Comparison of ENCODE assay signal across 12 mouse cellular contexts in genomic region chr5:33697534-33697933, GRCm38 (mm10). TPM values are rescaled to one million over a fixed set of nuclear protein-coding genes. Genes with fewer than 3 reads are reported as not detected.
A peak's percentile ranks its signal among the peaks of the same experiment; 100 is the strongest.
DNase-seq lines count a peak whose midpoint lies in the region; ATAC-seq and TF ChIP-seq lines count a peak whose summit lies in the region.
"Had no signal": no experiment of that assay in that cellular context is flagged by ENCODE, and none has a peak within 500 bp of the region (broad histone marks: within the 10 kb centered on the region; RNA-seq: fewer than 3 reads in every experiment).

No protein-coding gene starts in this region.

- peak overlapping the region; percentile 94 for H3K27ac ChIP-seq in midbrain, embryonic 10.5 days (replicated peaks)
- H3K27ac ChIP-seq in midbrain, postnatal 0 days (ENCODE audit: low read depth, low read length): no peak overlapping the region
- peak overlapping the region; percentile 70; the same call in 1 of the 2 replicates for H3K27ac ChIP-seq in forebrain, embryonic 14.5 days (ENCODE audit: low read depth, low read length)
- H3K27ac ChIP-seq in limb, embryonic 15.5 days: peak overlapping the region; percentile 82; the same call in 1 of the 2 replicates
- H3K27ac ChIP-seq in stomach, postnatal 0 days (replicated peaks): peak overlapping the region; percentile 91
- H3K27ac ChIP-seq: liver, embryonic 15.5 days had no signal

- H3K4me3 ChIP-seq in midbrain, embryonic 10.5 days: peak overlapping the region; percentile 18; the same call in 1 of the 2 replicates
- H3K4me3 ChIP-seq in midbrain, postnatal 0 days (ENCODE audit: low read depth, low read length): no peak overlapping the region
- no peak overlapping the region for H3K4me3 ChIP-seq in forebrain, embryonic 14.5 days (ENCODE audit: low read depth, low read length)
- no peak overlapping the region for H3K4me3 ChIP-seq in limb, embryonic 15.5 days
- no peak overlapping the region for H3K4me3 ChIP-seq in stomach, postnatal 0 days (ENCODE audit: low read depth, low read length)
- H3K4me3 ChIP-seq: liver, embryonic 15.5 days had no signal

- TF ChIP-seq EP300 in stomach, postnatal 0 days (optimal IDR thresholded peaks at IDR 0.05): no peak

- intact Hi-C loops in gastrocnemius, postnatal 14 days (cut with DNase I; ENCODE audit: low total_unique reads): no loop called here

- no peak for ATAC-seq in midbrain, postnatal 0 days (ENCODE audit: low FRiP score)
- ATAC-seq in forebrain, embryonic 14.5 days: no peak
- ATAC-seq in limb, embryonic 15.5 days (ENCODE audit: insufficient number of reproducible peaks, low FRiP score, low TSS enrichment, low read depth): no peak
- no peak for ATAC-seq in stomach, postnatal 0 days (ENCODE audit: low FRiP score, low TSS enrichment)

- H3K36me3 ChIP-seq in midbrain, embryonic 10.5 days: no peaks in the 10 kb centered on the region
- no peaks in the 10 kb centered on the region for H3K36me3 ChIP-seq in midbrain, postnatal 0 days (ENCODE audit: insufficient read depth, low read length)
- no peaks in the 10 kb centered on the region for H3K36me3 ChIP-seq in forebrain, embryonic 14.5 days (ENCODE audit: control insufficient read depth, insufficient read depth, low read length)
- no peaks in the 10 kb centered on the region for H3K36me3 ChIP-seq in limb, embryonic 15.5 days
- H3K36me3 ChIP-seq in stomach, postnatal 0 days (ENCODE audit: control insufficient read depth, insufficient read depth, low read length): no peaks in the 10 kb centered on the region
- H3K36me3 ChIP-seq: liver, embryonic 15.5 days had no signal

- WGBS in midbrain, embryonic 10.5 days: 10% methylated on average over 1 of the region's 1 CpGs
- WGBS in midbrain, postnatal 0 days: 6% methylated on average over 1 of the region's 1 CpGs
- WGBS in forebrain, embryonic 14.5 days: 0% methylated on average over 1 of the region's 1 CpGs
- WGBS in limb, embryonic 15.5 days: 52% methylated on average over 1 of the region's 1 CpGs
- WGBS in stomach, postnatal 0 days: 67% methylated on average over 1 of the region's 1 CpGs

- no peak for DNase-seq in midbrain, embryonic 10.5 days (ENCODE audit: low spot score)
- no peak for DNase-seq in midbrain, postnatal 0 days (ENCODE audit: low spot score)
- no peak for DNase-seq in forebrain, embryonic 14.5 days (ENCODE audit: low spot score)
- DNase-seq in stomach, postnatal 0 days (ENCODE audit: low spot score): no peak
- no peak for DNase-seq in gastrocnemius, postnatal 14 days
- DNase-seq in retina, embryonic 14.5 days (ENCODE audit: low spot score): no peak
- DNase-seq: cerebellum, adult 18-20 months; heart, adult 11 months; kidney, adult 18-20 months; spleen, adult 18-20 months had no signal

- peaks cover 100% of the 10 kb centered on the region for H3K4me1 ChIP-seq in midbrain, embryonic 10.5 days
- H3K4me1 ChIP-seq in midbrain, postnatal 0 days (ENCODE audit: insufficient read depth, low read length): peaks cover 3% of the 10 kb centered on the region; the same call in 1 of the 2 replicates
- H3K4me1 ChIP-seq in forebrain, embryonic 14.5 days (ENCODE audit: control insufficient read depth, insufficient read depth, low read length): peaks cover 57% of the 10 kb centered on the region
- peaks cover 91% of the 10 kb centered on the region for H3K4me1 ChIP-seq in limb, embryonic 15.5 days
- peaks cover 18% of the 10 kb centered on the region for H3K4me1 ChIP-seq in stomach, postnatal 0 days (replicated peaks; ENCODE audit: control insufficient read depth, insufficient read depth)

- no peak overlapping the region for H3K4me2 ChIP-seq in midbrain, postnatal 0 days (ENCODE audit: low read depth, low read length, poor library complexity, severe bottlenecking)
- H3K4me2 ChIP-seq in forebrain, embryonic 14.5 days (ENCODE audit: low read length): peak overlapping the region; percentile 6; the same call in 1 of the 2 replicates
- H3K4me2 ChIP-seq in limb, embryonic 15.5 days: no peak overlapping the region
- no peak overlapping the region for H3K4me2 ChIP-seq in stomach, postnatal 0 days (replicated peaks; ENCODE audit: low read depth)
- H3K4me2 ChIP-seq: liver, embryonic 15.5 days had no signal

- no peak overlapping the region for H3K9ac ChIP-seq in midbrain, postnatal 0 days (replicated peaks; ENCODE audit: low read length, poor library complexity, severe bottlenecking)
- H3K9ac ChIP-seq in forebrain, embryonic 14.5 days (ENCODE audit: low read length): no peak overlapping the region
- H3K9ac ChIP-seq in limb, embryonic 15.5 days: no peak overlapping the region
- no peak overlapping the region for H3K9ac ChIP-seq in stomach, postnatal 0 days (ENCODE audit: low read length)
- H3K9ac ChIP-seq: liver, embryonic 15.5 days had no signal

- H3K9me3 ChIP-seq in midbrain, embryonic 10.5 days (replicated peaks): no peaks in the 10 kb centered on the region
- no peaks in the 10 kb centered on the region for H3K9me3 ChIP-seq in midbrain, postnatal 0 days (ENCODE audit: low read length)
- H3K9me3 ChIP-seq in forebrain, embryonic 14.5 days (replicated peaks; ENCODE audit: control insufficient read depth, low read length): no peaks in the 10 kb centered on the region
- H3K9me3 ChIP-seq in limb, embryonic 15.5 days: no peaks in the 10 kb centered on the region
- H3K9me3 ChIP-seq in stomach, postnatal 0 days (ENCODE audit: control insufficient read depth, low read length): no peaks in the 10 kb centered on the region
- H3K9me3 ChIP-seq: liver, embryonic 15.5 days had no signal

- TF ChIP-seq CTCF in midbrain, postnatal 0 days (IDR thresholded peaks at IDR 0.05): no peak
- no peak for TF ChIP-seq CTCF in stomach, postnatal 0 days (IDR thresholded peaks at IDR 0.05; ENCODE audit: low read depth)

- H3K27me3 ChIP-seq in midbrain, embryonic 10.5 days (ENCODE audit: low read depth, poor library complexity, severe bottlenecking): peaks cover 100% of the 10 kb centered on the region
- H3K27me3 ChIP-seq in midbrain, postnatal 0 days (ENCODE audit: insufficient read depth, low read length): peaks cover 19% of the 10 kb centered on the region
- H3K27me3 ChIP-seq in forebrain, embryonic 14.5 days (replicated peaks; ENCODE audit: control insufficient read depth, insufficient read depth, low read length): no peaks in the 10 kb centered on the region
- 0 out of 2 replicates have a peak, but pooled peaks cover 3% of the 10 kb centered on the region for H3K27me3 ChIP-seq in limb, embryonic 15.5 days
- no peaks in the 10 kb centered on the region for H3K27me3 ChIP-seq in stomach, postnatal 0 days (ENCODE audit: control insufficient read depth, insufficient read depth, low read length)

RNA-seq across cellular contexts. Expression of gene Fgfr3, which starts 23.9 kb away (rescaled TPM):
- 68.3 and 72.7 TPM in 2 replicates for polyA plus RNA-seq in midbrain, embryonic 10.5 days (2016; fragmentation: Nextera tagmentation; extraction: Ambion mirVana)
- 71.3 and 81.6 TPM in 2 replicates for total RNA-seq in midbrain, postnatal 0 days (2014; rRNA removed)
- 24.5 and 28.1 TPM in 2 replicates for polyA plus RNA-seq in midbrain, postnatal 0 days (2015; fragmentation: Nextera tagmentation; extraction: Ambion mirVana)
- 27.5 and 30.8 TPM in 2 replicates for polyA plus RNA-seq in forebrain, embryonic 14.5 days (2014; fragmentation: Nextera tagmentation; extraction: Ambion mirVana)
- polyA plus RNA-seq in limb, embryonic 15.5 days (2015; fragmentation: Nextera tagmentation; extraction: Ambion mirVana): 33.5 and 37.1 TPM in 2 replicates
- polyA plus RNA-seq in stomach, postnatal 0 days (2015; fragmentation: Nextera tagmentation; extraction: Ambion mirVana): 17.4 and 19.3 TPM in 2 replicates
- 1 to 10 TPM; 1.9 to 3.1 TPM for total RNA-seq in gastrocnemius, postnatal 14 days (2021)

RNA-seq across cellular contexts. Expression of gene Tmem129, which starts 39.3 kb away (rescaled TPM):
- 38.2 and 46.0 TPM in 2 replicates for polyA plus RNA-seq in midbrain, embryonic 10.5 days (2016; fragmentation: Nextera tagmentation; extraction: Ambion mirVana)
- total RNA-seq in midbrain, postnatal 0 days (2014; rRNA removed): 26.0 and 29.5 TPM in 2 replicates
- 17.3 and 21.4 TPM in 2 replicates for polyA plus RNA-seq in midbrain, postnatal 0 days (2015; fragmentation: Nextera tagmentation; extraction: Ambion mirVana)
- 35.8 and 39.5 TPM in 2 replicates for polyA plus RNA-seq in forebrain, embryonic 14.5 days (2014; fragmentation: Nextera tagmentation; extraction: Ambion mirVana)
- polyA plus RNA-seq in limb, embryonic 15.5 days (2015; fragmentation: Nextera tagmentation; extraction: Ambion mirVana): 45.8 and 49.7 TPM in 2 replicates
- 16.7 and 17.4 TPM in 2 replicates for polyA plus RNA-seq in stomach, postnatal 0 days (2015; fragmentation: Nextera tagmentation; extraction: Ambion mirVana)
- total RNA-seq in gastrocnemius, postnatal 14 days (2021): 10 to 100 TPM; 10.5 to 10.9 TPM

RNA-seq across cellular contexts. Expression of gene Tacc3, which starts 39.6 kb away (rescaled TPM):
- 317 and 336 TPM in 2 replicates for polyA plus RNA-seq in midbrain, embryonic 10.5 days (2016; fragmentation: Nextera tagmentation; extraction: Ambion mirVana)
- total RNA-seq in midbrain, postnatal 0 days (2014; rRNA removed): 9.9 and 17.4 TPM in 2 replicates
- polyA plus RNA-seq in midbrain, postnatal 0 days (2015; fragmentation: Nextera tagmentation; extraction: Ambion mirVana): 18.7 and 21.3 TPM in 2 replicates
- 94.5 and 98.2 TPM in 2 replicates for polyA plus RNA-seq in forebrain, embryonic 14.5 days (2014; fragmentation: Nextera tagmentation; extraction: Ambion mirVana)
- 150 and 151 TPM in 2 replicates for polyA plus RNA-seq in limb, embryonic 15.5 days (2015; fragmentation: Nextera tagmentation; extraction: Ambion mirVana)
- 33.8 and 44.0 TPM in 2 replicates for polyA plus RNA-seq in stomach, postnatal 0 days (2015; fragmentation: Nextera tagmentation; extraction: Ambion mirVana)
- 1 to 10 TPM; 6.4 to 6.8 TPM for total RNA-seq in gastrocnemius, postnatal 14 days (2021)

RNA-seq across cellular contexts. Expression of gene Slbp, which starts 45.2 kb away (rescaled TPM):
- polyA plus RNA-seq in midbrain, embryonic 10.5 days (2016; fragmentation: Nextera tagmentation; extraction: Ambion mirVana): 309 and 347 TPM in 2 replicates
- total RNA-seq in midbrain, postnatal 0 days (2014; rRNA removed): 91.2 and 99.5 TPM in 2 replicates
- 119 and 126 TPM in 2 replicates for polyA plus RNA-seq in midbrain, postnatal 0 days (2015; fragmentation: Nextera tagmentation; extraction: Ambion mirVana)
- polyA plus RNA-seq in forebrain, embryonic 14.5 days (2014; fragmentation: Nextera tagmentation; extraction: Ambion mirVana): 154 and 159 TPM in 2 replicates
- 204 and 206 TPM in 2 replicates for polyA plus RNA-seq in limb, embryonic 15.5 days (2015; fragmentation: Nextera tagmentation; extraction: Ambion mirVana)
- 84.0 and 87.3 TPM in 2 replicates for polyA plus RNA-seq in stomach, postnatal 0 days (2015; fragmentation: Nextera tagmentation; extraction: Ambion mirVana)
- 10 to 100 TPM; 11.8 to 13.0 TPM for total RNA-seq in gastrocnemius, postnatal 14 days (2021)
